Mouse (Mus musculus) E14TG2a.4 (cell line): ENCODE results near the gene Sema7a.

Experiments used
- CTCF ChIP-seq: conservative IDR thresholded peaks from 2 replicates; pipeline ENCODE4 v1.5.1; 2014; ENCODE audit warnings: low read length
- NANOG ChIP-seq: IDR thresholded peaks from 2 replicates; pipeline ENCODE4 v1.6.1; 2014; ENCODE audit warnings: borderline replicate concordance, low read length, mixed read lengths
- POU5F1 ChIP-seq: IDR thresholded peaks from 2 replicates; pipeline ENCODE4 v1.6.1; 2014; ENCODE audit warnings: low read length, borderline replicate concordance

DNA sequence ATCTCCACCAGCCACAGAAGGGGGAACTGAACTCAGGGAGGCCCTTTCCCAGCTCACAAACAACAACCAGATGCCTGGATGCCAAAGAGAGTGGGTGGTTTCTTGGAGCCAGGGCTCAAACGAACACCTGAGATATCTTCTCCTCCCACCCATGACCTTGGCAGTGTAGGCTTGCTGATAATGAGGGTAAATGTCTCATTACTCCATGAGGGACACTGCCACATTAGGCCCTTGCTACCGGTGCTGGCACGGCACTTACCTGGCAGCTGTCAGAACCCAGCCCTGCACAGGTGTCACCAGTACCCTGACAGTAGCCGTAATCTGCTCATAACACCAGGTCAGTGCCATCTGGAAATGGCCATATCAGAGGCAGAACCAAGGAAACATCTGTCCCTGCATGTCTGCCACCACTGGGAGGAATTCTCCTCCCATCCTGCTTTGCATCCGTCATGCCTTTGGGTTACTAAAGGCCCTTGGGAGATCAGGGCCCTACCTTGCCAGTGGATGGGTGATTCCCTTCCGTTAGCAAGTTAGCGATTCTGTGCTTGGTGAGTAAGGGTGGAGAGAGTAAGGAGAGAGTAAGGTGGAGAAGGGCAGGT lies 8.5 kb downstream of the Sema7a start:
- TF ChIP-seq CTCF, result no peak
- TF ChIP-seq NANOG, result no peak
- no peak for TF ChIP-seq POU5F1
